Mouse (Mus musculus): ENCODE measurements at regions not wholly inside any gene's neighbourhood (a gene's known extent, or its start where the extent isn't known, plus 50 kb on each side); places are given as distances from the start of the nearest gene placed in this dataset.

DNA sequence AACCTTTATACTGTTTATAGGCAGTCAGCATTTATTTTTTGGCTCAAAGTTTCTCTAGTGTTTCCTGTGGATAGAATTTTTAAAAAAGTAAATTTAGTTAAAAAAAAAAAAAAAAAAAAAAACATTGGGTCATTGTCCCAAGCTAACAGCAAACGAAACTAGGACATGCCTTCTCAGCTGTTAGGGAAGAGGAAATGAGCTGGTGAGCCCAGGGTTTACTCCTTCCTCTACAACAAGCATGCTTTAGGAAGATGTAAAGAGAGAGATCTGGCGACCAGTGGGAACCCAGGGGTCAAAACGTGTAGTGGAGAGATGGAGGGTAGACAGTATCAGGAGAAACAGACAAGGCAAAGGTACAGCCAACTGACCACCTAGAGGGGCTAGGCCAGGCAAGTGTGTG, 81.6 kb upstream of the Peli1 start:
- no peak for TF ChIP-seq CTCF (IDR thresholded peaks at IDR 0.05; ENCODE audit: low read depth)
- TF ChIP-seq EP300 (IDR thresholded peaks at IDR 0.05; ENCODE audit: low read depth), result no peak

Measured in liver, postnatal 0 days (tissue).